Mouse (Mus musculus): ENCODE results near the gene Ptpn6.

DNA sequence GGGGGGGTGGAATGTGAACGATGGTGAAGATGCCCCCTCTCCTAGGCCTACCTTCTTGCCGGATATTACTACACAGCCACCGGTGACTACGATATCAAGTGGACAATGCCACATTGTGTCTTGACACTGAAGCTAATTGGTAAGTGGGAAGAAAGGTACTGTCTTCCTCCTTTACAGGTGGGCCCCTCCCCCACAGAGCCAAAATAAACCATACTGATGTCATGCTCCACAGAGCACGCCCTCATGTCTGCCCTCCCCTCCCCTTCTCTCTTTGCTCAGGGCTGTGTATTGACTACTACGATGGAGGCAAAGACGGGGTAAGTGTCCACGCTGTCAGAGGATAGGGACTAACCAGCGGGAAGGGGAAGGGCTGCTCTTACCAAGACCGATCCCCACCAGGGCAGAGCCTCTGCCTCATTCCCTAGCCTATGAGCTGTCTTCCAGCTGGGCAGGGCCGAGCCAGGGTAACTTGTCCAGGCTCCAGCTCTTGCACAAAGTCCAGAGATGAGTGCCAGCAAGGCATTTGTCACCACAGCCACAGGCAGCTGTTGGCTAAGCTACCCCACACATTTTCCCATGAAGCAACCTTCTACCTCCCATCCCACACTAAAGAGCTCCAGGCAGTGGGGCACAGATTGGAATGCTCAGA is 38.4 kb downstream of the Ptpn6 start:
- TF ChIP-seq GATA1 (IDR thresholded peaks at IDR 0.05; ENCODE audit: low read length), result no peak
- TF ChIP-seq TAL1 (IDR thresholded peaks at IDR 0.05; ENCODE audit: low read length), result no peak

Data from erythroblast, embryonic 14.5 days (primary cell).